Mouse (Mus musculus): ENCODE measurements at regions not wholly inside any gene's neighbourhood (a gene's known extent, or its start where the extent isn't known, plus 50 kb on each side); places are given as distances from the start of the nearest gene placed in this dataset.
"Not testable (repeated sequence)": the region's sequence is repeated elsewhere in the genome, so short reads cannot be mapped to it uniquely, and the experiment has no call there.

- no peak for DNase-seq (ENCODE audit: extremely low spot score in 1 of 2, low spot score in 1 of 2)
Observed at GRCm38 (mm10) chr17:94866630-94867029, 116.8 kb upstream of the Mettl4 start.

DNA sequence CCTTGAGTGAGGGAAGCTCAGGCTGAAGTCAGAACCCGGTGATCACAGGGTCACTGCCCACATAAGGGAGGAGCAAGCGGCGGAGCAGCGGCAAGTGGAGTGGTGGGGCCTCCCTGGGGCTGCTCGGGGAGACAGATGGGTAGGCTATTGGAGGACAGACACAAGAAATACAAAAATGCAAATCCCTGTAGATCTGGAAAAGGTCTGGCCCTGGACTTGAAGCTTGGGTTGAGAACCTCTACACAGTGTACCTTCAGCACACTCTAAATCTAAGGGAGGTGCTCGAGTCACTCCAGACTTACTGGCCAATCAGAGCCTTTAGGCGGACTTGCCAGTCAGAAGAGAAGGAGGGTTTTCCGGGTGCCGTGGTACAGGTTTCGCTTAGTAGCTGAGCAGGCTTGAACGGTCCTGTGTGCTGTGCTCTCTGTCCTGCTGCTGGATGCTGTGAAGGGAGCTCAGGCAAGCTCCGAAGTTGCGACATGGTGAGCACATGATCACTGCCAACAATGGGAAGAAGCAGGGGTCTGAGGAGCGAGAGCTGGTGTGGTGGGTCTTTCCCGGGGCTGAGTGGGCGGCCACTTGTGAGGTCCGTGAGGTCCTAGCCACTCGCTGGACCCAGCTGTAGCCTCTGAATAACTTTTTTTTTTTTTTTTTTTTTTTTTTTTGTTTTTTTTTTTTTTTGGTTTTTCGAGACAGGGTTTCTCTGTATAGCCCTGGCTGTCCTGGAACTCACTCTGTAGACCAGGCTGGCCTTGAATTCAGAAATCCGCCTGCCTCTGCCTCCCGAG, 114.9 kb upstream of the Mettl4 start:
- peak; percentile 47 to 59 for DNase-seq (ENCODE audit: extremely low spot score in 1 of 2, low spot score in 1 of 2)

GRCm38 (mm10) chr17:94854698-94855097, 104.9 kb upstream of the Mettl4 start:
- not testable (repeated sequence) for DNase-seq (ENCODE audit: extremely low spot score in 1 of 2, low spot score in 1 of 2)

GRCm38 (mm10) chr17:94834446-94835117, 84.8 kb upstream of the Mettl4 start:
- peak; percentile 60 to 68 for DNase-seq (ENCODE audit: extremely low spot score in 1 of 2, low spot score in 1 of 2)

DNA sequence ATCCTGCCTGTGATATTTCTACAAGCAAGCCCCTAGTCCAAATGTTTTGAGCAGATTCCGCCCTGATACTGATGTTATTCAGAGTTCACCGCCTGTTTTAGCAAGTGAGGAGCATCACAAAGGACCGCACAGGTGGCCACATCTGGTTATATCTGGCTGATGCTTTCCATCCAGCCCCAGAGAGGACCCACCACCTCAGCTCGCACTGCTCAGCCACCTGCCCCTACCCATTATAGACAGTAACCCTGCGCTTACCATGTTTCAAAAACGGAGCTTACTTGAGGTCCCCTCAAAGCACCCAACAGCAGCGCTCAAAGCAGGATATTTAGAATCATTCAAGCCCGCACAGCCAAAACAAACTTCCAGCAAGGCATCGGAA, 84.2 kb upstream of the Mettl4 start:
- DNase-seq (ENCODE audit: extremely low spot score in 1 of 2, low spot score in 1 of 2) = not testable (repeated sequence)

GRCm38 (mm10) chr17:94826415-94826814, 76.6 kb upstream of the Mettl4 start:
- DNase-seq (ENCODE audit: extremely low spot score in 1 of 2, low spot score in 1 of 2) = not testable (repeated sequence)

- DNase-seq (ENCODE audit: extremely low spot score in 1 of 2, low spot score in 1 of 2) = no peak
Observed at GRCm38 (mm10) chr17:94808758-94809157, 58.9 kb upstream of the Mettl4 start.

Measured in layer of hippocampus, postnatal 25 days (tissue).